Mouse (Mus musculus): Measurements from ENCODE around the gene A430005L14Rik.

Gene A430005L14Rik

DNA sequence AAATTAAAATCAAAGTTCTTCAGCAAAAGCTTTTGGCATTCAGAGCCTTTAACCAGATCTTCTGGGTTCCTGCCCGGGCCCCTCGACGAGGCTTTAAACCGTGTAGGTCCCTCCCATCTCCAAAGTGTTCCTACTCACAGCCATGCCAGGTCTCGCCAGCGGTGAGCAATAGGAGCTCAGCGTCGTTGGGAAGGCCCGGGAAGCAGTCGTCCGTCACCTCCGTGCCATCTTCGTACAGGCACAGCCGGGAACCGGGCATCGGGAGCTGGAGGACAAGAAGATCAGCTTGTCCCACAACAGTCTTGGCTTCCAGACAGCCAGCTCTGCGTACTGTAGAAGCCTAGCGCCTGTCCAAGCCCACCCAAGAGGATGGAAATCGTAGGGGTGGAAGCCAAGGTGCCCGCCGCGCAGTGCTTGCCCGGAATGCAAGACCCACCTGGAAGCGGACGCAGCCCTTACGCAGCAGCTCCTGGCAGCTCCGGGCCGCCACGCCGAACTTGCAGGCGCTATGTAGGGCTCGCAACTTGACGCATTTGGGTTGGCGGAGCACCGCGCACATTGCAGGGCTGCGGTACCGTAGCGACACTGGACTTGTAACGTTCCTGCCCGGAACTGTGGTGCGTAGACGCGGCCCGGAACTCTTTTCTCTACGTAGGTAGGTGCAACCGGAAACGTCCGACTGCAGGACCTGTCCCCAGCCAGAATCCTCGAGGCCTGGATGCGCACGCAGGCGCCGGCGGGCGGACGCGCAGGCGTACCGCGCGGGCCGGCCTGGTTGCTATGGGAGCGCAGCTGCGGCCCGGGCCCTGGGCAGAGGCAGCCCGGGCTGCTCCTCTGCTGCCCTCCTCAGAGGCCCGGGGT lies 17.6 kb downstream of the A430005L14Rik start, which contains the start of the genes Dffb and Cep104:
TSS of gene Dffb (minus strand) at position 696 of the 861 bp plus-strand sequence.
TSS of gene Cep104 (plus strand) at position 764 of the 861 bp plus-strand sequence.
- DNase-seq (ENCODE audit: low read depth, low spot score): peak; percentile 93

- DNase-seq (ENCODE audit: low read depth, low spot score): no peak
Observed at GRCm38 (mm10) chr4:153975292-153975662, 18.2 kb downstream of the A430005L14Rik start.

- no peak for DNase-seq (ENCODE audit: low read depth, low spot score)
Observed at GRCm38 (mm10) chr4:153975768-153976167, 18.7 kb downstream of the A430005L14Rik start.

- DNase-seq (ENCODE audit: low read depth, low spot score): no peak
Observed at GRCm38 (mm10) chr4:153979243-153979642, 22.2 kb downstream of the A430005L14Rik start.

DNA sequence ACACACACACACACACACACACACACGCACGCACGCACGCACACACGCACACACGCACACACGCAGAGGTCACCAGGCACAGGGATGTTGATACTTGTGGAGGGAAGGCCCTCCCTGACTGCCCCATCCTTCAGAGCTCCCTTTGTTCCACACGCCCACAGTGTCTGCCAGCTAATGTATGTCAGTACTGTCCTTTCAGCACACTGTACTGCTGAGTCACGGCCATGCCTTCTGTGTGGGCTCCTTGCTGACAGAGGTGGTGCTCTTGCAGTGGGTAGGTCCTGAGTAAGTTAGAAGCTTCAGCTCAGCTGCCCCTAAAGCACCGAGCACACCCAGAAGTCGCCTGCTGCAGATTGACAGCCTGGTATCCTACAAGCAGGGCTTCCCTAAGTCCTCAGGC lies 23.4 kb downstream of the A430005L14Rik start:
- peak; percentile 47 for DNase-seq (ENCODE audit: low read depth, low spot score)

DNA sequence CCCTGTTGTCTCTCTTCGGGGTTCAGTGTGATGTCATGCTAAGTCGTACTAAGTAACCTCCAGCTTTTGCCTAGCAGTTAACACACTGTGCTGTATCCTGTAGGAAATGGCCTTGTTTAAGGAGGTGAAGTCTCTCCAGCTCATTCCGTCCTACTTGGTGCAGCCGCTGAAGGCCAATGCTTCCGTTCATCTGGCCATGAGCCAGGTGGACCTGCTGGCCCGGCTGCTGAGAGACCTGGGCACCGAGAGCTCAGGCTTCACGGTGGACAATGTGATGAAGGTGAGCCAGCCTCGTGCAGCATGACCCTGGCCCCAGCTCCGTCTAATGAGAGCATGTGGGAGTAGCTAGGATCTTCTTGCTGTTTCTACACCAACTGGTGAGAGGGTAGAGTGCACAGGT lies 35.7 kb downstream of the A430005L14Rik start:
- no peak for DNase-seq (ENCODE audit: low read depth, low spot score)

DNA sequence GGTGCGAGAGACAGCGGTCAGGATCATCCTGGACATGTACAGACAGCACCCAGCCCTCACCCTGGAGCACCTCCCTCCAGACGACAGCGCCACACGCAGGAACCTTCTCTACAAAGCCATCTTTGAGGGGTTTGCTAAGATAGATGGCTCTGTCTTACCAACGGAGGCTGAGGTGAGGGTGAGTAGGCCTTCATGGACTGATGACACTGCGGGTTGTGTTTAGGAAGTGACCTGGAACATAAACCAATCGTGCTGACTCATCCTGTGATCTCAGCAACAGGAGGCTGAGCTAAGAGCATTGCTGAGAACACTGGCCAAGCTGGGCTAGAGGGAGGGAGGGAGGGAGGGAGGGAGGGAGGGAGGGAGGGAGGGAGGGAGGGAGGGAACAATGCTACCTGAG lies 36.5 kb downstream of the A430005L14Rik start:
- no peak for DNase-seq (ENCODE audit: low read depth, low spot score)

DNA sequence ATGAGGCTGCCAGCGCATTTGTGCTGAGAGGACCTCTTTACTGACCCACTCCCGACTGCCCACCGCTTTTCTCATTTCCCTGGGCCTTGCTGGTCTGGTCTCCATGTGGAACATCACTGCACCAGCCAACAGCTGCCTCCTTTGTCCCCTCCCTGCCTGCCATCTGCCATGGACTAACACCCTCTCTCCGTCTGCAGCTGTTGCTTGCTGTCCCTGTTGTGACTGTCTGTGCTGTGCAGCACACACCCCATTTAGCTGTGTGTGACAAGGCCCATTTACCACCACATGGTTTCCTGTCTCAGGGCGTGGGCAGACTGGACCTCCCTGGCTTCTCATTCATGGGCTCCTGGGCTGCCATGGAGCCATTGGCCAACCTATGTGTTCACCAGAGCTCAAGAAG lies 48.5 kb downstream of the A430005L14Rik start:
- no peak for DNase-seq (ENCODE audit: low read depth, low spot score)

- no peak for DNase-seq (ENCODE audit: low read depth, low spot score)
Observed at GRCm38 (mm10) chr4:154006264-154006663, 49.2 kb downstream of the A430005L14Rik start.

- DNase-seq (ENCODE audit: low read depth, low spot score): no peak
Observed at GRCm38 (mm10) chr4:154007759-154008158, 50.7 kb downstream of the A430005L14Rik start.

DNA sequence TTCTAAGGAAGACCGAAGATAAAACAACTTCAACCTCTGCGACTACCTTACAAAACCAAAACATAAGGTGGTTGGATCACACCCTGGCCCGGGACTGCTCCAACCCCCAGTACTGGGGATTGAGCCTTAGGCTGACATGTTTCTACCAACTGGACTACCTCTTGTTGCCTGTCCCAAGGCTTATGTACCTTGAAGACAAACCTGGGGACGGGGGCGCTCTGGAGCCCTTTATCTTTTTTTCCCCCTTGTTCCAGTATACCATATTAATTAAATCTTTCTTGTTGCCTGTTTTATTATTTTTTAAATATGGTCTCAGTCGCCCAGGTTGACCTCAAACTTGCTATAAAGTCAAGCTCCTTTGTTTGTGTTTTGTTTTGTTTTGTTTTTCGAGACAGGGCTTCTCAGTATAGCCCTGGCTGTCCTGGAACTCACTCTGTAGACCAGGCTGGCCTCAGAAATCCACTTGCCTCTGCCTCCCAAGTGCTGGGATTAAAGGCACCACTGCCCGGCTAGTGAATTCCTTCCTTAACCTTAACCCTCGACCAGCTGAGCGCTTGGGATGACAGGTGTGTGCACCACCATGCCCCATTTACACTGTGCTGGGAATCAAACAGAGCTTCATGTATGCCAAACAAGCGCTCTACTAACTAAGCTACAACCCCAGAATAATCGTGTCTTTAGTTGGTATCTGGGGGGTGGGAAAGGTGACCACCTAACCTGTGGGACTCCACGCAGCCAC lies 54.0 kb downstream of the A430005L14Rik start:
- DNase-seq (ENCODE audit: low read depth, low spot score): no peak

Measured in telencephalon, adult 2 months (tissue).